Mouse (Mus musculus) skeletal muscle tissue, adult 2 months (tissue): ENCODE measurements around the gene Grm7.

ENCODE experiments used
- DNase-seq: peaks from one replicate; pipeline ENCODE4 v3.0.0-alpha.2; 2012; ENCODE audit warnings: low read depth, low spot score

The Grm7 gene

DNA sequence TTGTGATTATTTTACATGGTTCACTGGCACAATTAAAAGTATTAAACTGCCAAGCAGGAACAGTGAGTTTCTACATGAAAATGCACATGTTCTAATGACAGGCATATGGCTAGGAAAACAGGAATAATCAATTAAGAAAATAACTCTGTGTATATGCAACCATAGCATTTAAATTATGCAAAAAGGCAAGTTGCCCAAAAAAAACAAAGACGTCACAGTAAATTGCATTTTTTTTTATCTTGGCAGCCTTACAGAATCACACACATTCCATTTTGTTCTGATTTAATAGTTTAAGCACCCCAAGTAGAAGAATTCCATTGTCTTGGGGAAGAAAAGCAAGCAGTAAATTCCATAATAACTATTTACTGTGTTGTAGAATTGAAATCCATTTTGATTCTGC, 716.3 kb downstream of the Grm7 start:
- DNase-seq = no peak

DNA sequence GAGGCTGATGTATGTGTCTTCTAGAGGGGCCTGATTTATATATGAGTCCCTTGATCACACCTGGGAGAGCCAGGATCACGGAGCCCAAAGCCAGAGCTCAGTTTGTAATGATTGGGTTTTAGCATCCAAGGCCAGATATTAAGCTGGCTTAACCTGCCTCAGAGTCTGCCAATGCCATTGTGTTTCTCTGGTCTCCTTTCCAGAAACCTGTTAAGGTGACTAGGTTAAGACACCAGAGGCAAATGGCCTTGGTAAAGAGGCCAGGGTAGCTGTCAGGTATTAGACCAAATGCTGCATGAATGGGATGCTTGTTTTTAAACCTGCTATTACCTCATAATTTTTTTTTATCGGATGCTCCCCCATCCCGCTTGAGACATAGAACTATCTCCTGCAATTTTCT, 722.7 kb downstream of the Grm7 start:
- no peak for DNase-seq

DNA sequence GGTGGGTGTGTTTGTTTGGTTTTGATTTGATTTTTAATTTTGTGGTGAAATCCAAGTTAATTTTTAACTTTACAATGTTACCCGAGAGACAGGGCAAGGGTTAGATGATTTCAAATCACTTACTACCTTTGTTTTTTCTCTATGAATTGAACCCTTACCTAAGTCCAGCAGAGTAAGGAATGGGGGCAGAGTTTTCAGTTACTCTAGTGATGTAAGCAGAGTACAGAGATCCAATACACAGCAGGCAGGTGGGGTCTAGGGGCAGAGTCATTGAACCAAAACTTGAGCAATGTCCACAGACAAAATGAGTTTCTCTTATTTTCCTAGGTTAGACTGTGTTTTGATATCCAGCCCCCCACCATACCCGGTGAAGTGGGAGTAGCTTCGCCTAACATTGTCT, 723.2 kb downstream of the Grm7 start:
- DNase-seq = no peak

DNA sequence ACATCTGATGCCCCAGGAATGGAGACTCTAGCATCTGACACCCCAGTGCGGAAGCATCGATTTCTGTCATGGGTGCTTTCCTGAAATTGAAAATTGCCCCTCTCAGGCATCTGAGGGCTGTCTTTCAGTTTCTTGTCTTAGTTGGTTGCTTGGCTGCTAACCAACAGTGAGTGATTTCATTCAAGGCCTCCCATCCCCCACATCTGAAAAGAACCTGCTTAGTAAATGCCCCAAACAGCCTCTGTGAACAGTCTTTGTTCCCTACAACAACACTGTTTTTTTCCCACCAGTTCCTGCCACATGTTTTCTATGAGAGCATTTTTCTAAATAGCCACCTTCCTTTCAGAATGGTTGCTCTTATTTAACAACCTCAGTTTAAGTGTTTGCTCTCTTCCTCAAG, 723.6 kb downstream of the Grm7 start:
- no peak for DNase-seq

DNA sequence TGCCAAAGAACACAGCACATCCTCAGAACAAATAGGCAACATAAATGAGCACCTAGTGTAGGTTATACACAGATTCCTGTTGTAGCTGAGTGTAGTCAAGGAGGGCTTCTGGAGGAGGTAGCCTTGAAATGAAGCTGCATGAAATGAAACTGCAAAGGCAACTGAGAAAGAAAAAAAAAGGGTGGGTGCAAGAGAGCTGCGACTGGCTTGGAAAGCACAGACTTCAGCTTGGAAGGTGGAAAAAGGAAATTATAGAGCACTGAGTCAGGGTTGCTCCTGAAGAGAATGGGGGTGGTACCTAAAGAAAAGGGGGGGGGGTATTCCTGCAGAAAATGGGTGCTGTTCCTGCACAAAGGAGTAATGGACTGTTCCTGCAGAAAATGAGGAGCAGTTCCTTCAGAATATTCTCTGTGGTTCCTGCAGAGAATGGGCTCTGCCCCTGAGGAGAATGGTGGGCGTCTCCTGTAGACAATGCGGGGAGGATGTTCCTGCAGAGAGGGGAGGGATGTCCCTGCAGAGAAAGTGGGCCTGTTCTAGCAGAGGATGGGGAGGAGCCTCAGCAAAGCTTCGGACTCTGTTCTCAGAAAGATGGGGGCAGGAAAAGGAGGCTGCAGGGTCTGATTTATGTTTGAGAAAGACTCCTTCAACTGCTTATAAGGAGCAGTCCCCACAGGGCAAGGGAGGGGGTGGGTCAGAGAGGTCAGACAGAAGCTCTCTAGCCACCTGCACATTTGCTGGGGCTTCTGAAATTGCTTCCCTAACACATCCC, 726.4 kb downstream of the Grm7 start:
- no peak for DNase-seq

DNA sequence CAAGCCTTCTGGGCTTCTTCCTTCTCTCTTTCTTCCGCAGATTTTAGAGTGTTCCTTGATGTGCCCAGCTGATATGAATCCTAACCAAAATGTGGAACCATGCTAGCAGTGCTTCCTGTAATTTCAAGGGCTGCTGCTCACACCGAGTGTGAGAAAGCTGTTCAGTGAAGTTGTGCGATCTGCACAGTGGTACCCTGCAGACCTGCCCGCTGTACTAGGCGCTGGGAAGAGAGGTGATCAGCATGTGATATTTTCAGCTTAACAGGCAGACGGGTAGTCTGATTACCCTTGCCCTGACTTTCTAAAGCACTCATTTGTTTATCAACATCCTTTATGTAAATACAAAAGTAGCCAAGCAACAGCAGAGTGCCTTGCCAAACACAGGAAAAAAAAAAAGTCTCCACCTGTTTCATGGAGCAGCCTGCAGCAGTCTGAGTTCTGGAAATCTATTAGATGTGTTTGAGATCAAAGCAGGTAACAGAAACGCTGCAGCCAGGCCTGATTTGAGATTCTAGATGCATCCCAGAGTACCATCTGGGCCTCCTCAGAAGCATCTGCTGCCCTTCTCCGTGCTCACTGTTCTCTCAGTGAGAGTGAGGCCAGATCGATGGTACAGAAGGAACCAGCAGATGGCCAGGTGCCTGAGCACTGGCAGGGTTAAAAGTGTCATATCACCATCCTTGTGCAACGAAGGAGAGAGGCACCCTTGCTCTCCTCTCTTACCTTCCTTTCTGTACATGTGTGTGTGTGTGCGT, 727.4 kb downstream of the Grm7 start:
- no peak for DNase-seq

- no peak for DNase-seq
Measured at GRCm38 (mm10) chr6:111380710-111381109, 735.3 kb downstream of the Grm7 start.

GRCm38 (mm10) chr6:111408750-111409149, 763.4 kb downstream of the Grm7 start:
- no peak for DNase-seq

GRCm38 (mm10) chr6:111424737-111425136, 779.4 kb downstream of the Grm7 start:
- no peak for DNase-seq

DNA sequence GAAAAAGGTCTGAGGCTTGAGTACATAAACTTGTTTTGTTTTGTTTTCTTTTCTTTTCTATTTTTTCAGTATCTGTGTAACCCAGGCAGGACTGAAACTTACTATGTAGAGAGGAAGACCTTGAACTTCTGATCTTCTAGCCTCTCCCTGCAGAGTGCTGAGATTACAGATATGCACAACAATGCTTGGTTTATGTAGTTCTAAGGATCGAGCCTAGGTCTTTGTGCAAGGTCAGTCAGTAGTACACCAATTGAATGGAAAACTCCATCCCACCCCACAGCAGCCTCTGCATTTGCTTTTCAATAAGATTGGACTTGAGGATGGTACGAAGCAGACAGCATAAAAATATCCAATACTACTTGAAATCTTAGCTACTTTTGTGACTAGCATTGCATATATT, 800.8 kb downstream of the Grm7 start:
- no peak for DNase-seq

DNA sequence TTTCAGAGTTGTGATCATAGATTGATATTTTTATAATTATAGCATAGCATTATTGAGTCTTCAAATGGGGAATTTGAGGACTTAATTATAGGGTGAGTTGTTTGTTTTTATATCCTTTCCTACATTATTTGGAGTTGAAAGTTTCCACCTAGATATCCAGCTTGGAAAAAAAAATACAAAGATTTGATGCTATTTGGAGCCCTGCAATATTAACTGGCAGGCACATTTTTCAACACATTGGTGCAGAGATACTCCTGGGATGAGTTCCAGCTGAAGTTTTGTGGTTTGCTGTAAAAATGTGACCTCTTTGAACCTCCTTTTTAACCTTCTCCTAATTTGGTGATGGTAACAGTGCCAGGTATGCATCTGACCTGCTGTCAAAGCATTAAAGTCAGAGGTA, 802.5 kb downstream of the Grm7 start:
- no peak for DNase-seq

GRCm38 (mm10) chr6:111449054-111449783, 803.8 kb downstream of the Grm7 start:
- peak; percentile 34 for DNase-seq

- DNase-seq = no peak
Measured at GRCm38 (mm10) chr6:111481866-111482265, 836.5 kb downstream of the Grm7 start.

DNA sequence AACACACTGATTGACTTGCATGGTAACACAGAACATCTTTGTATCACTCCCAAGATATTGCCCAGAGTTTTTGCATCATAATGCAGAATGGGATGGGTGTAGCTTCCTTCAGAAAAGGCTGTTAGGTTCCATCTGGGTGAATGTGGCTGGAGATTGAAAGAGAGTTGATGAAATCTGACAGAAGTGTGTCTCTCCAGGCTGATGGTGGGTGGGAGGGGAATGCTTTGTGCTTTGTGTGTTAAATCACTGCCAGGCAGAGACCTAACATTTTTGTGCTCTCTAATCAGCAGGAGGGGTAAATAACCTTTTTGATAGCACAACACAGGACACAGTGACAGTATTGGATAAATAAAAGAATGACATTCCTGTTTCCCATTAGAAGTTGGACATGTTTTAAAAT, 840.7 kb downstream of the Grm7 start:
- DNase-seq = no peak

DNA sequence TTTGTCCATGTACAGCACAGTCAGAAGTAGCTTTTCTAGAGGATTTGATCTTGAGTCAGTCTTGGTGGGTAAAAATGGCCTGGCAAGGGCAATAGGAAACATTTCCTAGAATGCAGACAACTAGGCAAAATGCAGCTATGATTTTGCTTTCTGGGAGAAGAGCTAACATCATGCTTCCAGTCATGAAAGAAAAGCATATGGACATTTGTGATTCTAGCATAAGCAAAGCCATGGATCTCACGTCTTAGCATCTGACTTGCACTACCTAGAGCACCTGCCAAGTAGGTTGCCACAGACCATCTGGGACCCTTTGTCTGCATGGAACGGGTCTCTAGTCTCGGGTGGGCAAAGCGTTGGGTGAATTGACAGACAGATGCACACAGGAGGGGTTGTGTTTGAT, 842.2 kb downstream of the Grm7 start:
- no peak for DNase-seq

GRCm38 (mm10) chr6:111492166-111492565, 846.8 kb downstream of the Grm7 start:
- DNase-seq = no peak

- no peak for DNase-seq
Measured at GRCm38 (mm10) chr6:111499542-111499941, 854.2 kb downstream of the Grm7 start.

DNA sequence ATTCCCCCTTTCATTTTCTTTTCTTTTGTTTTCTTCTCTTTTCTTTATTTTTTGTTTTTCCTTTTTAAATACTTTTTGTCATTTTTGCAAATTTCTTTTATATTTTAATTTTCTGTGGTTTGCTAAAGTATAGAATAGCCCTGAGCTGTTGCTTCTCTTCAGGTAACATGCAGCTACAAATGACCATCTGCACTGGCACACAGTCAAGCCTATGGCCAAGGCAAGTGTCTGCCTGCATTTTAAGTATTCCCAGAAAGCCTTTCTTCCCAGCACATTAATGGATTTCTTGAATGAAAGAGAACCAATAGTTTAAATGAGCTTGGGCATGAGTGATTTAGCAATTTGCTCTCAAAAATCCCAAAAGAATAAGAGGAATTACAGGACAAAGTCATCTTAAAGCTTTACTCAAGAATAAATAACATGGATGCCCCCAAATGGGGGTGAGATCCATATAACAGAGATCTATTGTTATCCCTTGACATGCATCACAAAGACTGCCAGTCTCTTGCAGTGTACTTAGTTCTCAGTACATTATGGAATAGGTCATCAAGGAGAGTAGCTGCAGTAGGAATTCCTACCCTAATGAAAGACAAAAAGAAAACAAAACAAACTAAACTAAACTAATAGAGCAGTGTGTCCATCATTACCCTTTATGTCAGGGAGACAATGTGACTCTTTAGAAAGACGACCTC, 865.5 kb downstream of the Grm7 start:
- no peak for DNase-seq

DNA sequence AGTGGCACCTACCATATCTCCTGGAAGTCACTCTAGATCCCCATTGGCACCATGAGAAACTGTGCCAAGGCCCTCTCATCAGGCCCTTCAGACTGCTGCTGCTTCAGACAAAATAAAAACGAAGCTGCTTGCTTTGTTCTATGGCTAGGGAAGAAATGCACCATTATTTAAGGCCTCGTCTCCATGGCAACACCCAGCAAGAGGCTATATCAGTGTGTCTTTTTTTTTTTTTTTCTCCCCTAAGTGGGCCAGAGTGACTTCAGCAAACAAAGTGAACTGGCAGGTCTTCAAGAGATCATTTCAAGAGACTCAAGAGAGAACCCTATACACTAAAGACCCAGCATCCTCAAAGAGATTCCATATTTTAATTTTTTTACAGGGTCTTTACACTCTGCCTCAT, 867.0 kb downstream of the Grm7 start:
- DNase-seq = no peak

- DNase-seq = no peak
Measured at GRCm38 (mm10) chr6:111521229-111521628, 875.8 kb downstream of the Grm7 start.

DNA sequence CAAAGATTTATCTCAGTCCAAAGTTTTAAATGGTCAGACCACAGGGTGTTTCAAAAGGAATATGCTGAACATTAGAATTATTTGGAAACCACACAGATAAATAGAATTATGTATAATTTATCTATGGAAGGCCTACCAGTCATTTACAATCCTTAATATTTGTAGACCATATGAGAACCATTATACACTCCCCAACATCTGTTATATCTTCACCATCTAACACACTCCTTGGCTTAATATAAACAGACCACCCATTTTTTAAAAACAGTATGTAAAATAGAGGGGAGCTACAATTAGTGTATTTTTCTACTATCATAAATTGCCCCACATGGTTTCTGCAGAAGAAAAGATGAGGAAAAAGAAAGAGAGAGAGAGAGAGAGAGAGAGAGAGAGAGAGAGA, 876.7 kb downstream of the Grm7 start:
- DNase-seq = no peak

DNA sequence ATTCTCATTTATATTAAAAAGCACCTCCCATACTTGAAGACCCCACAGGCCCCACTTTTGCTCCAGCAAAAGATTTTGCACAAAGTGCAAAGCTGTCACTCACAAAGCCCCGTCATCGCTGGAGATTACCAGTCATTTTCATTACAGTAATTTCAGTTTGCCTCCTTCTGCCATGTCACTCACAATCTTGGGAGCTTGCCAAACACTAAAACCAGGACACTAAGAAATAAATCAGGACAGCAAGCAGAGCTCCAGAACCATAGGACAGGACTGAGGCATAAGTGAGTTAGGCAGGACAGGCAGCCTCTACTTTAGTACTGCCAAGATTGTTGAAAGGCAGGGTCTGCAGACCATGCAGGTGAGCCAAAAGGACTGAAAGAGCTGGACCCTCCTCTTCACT, 884.6 kb downstream of the Grm7 start:
- DNase-seq = no peak
